Mouse (Mus musculus) T-cell, adult 2 months (primary cell): ENCODE data around the gene Pomgnt2.
"Not testable (repeated sequence)": the region's sequence is repeated elsewhere in the genome, so short reads cannot be mapped to it uniquely, and the experiment has no call there.

ENCODE experiments used
- DNase-seq: peaks from one replicate; pipeline ENCODE4 v3.0.0; 2022; ENCODE audit warnings: low spot score

The Pomgnt2 gene

GRCm38 (mm10) chr9:121997010-121997409 lies at the start of gene Pomgnt2:
Gene Pomgnt2, minus strand, starts transcription at chr9:121997110.
- DNase-seq, result no peak

DNA sequence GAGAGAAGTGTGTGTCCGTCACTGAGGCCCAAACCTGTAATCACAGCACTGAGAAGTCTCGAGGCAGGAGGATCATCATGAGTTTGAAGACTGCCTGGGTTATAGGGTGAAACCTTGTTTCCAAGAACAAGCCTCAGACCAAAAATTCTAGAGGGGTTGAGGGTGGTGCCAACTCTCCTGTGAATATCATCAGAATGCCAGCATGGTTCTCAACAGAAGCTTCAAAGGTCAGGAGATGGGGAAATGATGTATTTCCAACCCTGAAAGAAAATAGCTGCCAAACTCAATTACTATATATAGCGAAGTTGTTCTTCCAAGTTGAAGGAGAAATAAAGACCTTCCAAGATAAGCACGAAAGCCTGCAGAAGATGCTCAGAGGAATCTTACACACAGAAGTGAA lies 42.9 kb upstream of the Pomgnt2 start:
- DNase-seq, result no peak

- DNase-seq, result no peak
Measured at GRCm38 (mm10) chr9:122038631-122039030, 41.7 kb upstream of the Pomgnt2 start.

- no peak for DNase-seq
Measured at GRCm38 (mm10) chr9:122036496-122037054, 39.7 kb upstream of the Pomgnt2 start.

DNA sequence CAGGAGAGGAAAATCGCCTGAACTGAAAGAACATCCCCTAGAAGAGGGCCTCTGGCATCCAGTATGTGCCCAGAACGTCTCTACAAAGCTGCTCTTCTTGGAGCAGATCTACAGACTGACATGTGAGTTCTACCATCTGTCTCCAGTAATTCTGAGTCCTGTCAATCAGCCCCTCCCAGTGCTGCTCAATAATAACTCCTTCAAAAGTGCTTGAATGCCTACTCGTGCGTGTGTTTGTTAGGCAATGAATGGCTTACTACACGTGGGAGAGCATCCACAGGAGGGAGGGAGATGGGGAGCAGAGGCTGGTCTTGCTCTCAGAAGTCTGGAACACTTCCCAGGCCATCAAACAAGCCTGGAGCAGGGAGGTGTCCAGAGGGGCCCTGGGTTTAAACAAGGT lies 38.9 kb upstream of the Pomgnt2 start:
- no peak for DNase-seq

GRCm38 (mm10) chr9:122034949-122035348 lies 38.0 kb upstream of the Pomgnt2 start:
- DNase-seq, result no peak

- DNase-seq, result no peak
Measured at GRCm38 (mm10) chr9:122032071-122032470, 35.2 kb upstream of the Pomgnt2 start.

DNA sequence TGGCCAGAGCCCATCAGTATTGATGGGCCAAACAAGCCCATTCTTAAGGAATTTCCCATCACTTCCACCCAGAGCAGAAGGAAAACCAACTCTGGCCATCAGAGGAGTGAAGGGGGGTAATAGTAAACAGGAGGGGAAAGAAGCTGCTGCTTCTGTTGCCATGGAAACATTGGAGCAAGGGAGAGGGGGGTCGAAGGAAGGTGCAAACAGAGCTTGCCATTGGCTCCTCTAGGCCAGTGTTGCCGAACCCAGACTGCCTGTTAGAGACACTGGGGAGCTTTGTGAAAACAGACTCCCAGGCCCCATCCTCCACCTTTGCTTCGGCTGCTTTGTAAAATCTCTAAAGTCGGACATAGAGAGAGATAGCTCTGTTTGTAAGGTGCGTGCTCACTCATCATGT lies 33.8 kb upstream of the Pomgnt2 start:
- no peak for DNase-seq

DNA sequence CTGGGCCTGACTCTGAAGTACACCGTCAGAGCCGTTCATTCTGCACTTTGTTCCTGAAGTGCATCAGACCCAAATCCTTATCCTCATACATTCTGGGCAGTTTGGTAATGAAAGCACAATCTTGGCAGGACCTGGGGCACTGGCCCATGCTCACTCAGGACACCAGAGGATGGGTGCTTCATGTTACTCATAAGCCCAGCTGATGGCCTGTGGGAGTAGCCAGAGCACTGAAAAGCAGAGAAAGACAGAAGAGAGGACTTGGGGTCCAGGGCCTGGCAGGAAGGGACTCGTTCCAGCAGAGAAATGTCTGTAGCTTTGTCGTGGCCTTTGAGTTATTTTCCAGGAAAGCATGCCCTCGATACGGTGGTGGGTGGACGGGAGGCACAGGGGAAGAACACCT lies 32.9 kb upstream of the Pomgnt2 start:
- DNase-seq, result no peak

- no peak for DNase-seq
Measured at GRCm38 (mm10) chr9:122027914-122028745, 31.2 kb upstream of the Pomgnt2 start.

DNA sequence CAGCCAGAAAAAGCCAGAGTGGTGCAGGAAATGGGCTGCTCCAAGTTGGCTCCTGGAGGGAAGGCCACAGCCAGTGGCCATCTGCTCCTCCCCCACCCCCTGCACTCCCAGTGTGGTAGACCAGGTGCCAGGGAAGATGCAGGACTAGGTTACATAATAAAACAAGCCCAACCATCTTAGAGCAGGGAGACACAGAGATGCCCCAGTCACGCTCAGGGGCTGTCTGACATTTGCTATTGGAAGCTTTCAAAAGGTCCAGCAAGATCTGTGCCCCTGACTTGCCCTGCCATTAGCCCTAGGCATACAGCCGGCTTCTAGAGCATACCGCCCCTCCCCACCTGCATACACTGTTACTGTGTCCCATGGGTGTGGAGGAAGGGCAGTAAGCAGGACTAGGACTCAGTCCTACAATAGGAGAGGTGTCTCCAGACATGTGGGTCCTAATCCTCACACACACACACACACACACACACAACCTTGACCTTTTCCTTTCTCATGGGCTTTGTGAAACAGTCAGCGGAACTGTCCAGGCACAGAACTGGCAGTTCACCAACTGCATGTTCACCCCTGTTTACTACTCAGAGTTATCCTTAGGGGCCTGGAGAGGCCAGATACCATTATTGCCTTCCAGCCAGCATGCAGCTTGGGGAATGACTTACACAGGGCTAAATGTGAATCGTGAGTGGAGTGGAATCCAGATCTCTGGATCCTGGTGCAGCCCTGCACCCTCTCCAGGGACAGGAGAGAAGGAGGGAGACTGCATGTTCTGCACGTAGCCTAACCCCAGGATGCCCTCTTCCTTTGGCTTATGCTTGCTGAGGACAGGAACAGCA lies 30.4 kb upstream of the Pomgnt2 start:
- DNase-seq, result no peak

DNA sequence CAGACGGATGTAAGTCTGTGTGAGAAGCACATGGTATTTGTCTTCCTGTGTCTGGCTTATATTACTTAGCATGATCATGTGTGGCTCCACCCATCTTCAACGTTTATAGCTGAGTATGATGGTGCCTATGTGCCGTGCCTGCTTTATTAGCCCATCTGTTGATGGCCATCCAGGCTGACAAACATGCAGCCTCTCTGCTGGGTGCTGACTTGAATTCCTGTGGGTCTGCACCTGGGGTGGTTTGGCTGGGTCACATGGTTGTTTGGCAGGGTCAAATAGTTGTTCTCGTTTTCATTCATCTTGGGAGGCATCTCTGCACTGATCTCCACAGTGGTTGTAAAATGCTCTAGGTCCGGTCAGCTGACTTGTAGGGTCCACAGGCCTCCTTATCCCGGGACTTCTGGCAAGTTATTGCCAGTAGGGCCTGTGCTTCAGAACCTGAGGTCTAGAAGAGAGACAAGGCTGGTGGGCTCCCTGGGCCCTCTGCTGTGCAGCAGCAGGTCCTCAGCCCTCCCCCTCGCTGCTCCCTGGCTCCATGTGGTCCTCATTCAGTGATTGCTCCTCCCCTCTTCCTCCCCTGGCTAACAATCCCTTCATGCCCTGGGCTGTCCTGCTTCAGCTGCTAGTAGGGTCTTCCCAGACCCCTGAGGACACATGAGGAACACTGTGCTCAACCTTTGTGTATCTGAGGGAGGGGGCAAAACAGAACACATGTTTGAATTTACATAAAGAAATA lies 29.1 kb upstream of the Pomgnt2 start:
- no peak for DNase-seq

GRCm38 (mm10) chr9:122024419-122024818 lies 27.5 kb upstream of the Pomgnt2 start:
- no peak for DNase-seq

- no peak for DNase-seq
Measured at GRCm38 (mm10) chr9:122023873-122024272, 27.0 kb upstream of the Pomgnt2 start.

DNA sequence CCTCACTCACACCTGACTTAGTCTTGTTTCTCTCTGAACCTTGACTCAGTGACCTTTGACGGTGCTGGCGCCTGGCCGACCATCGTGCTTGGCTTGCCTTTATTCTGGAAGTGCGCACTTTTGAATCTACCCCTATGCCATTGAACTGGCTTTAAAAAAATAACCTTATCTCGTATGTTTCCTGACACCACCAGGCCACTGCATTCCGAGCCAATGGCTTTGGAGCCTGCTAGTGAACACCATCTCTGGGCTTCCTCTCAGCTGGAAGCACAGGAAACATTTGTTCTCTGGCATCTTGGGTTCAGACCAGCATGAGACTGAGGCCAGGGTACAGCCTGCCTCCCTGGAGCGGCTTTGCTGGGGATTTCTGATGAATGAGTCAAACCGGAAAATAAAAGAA lies 25.9 kb upstream of the Pomgnt2 start:
- no peak for DNase-seq

DNA sequence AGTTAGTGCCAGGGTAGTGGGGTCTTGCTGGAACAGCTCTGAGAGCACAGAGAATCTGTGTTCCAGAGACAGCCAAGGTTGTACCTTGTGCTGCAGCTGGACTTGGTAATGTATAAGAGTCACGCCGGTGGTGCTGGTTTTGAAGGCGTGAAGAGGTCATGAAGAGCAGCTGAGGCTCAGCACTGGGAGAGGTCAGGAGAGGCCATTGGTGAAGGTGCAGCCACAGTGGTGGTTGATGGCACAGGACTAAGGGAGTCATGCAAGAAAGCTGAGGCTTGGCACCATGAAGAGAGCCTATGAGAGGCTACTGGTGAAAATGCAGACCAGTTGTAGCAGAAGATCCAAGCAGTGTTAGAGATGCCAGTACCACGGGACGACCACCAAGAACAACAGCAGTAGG lies 24.7 kb upstream of the Pomgnt2 start:
- DNase-seq, result no peak

GRCm38 (mm10) chr9:122021171-122021570 lies 24.3 kb upstream of the Pomgnt2 start:
- DNase-seq, result not testable (repeated sequence)

DNA sequence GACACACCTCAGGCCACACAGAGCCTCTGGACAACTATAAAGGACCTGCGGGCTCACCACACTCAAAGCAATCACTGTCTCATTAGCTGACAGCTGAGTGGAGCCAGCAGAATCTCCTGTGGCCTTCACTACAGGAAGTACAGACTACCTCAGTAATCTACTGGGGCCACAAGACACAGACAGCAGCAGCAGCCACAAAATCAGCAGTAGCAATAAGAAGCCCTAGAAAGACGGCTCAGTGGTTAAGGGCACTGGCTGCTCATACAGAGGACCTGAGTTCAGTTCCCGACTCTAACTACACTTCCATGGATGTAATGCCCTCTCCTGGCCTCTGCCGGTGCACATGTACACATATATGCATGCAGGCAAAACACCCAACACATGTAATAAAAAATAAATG lies 23.4 kb upstream of the Pomgnt2 start:
- no peak for DNase-seq

DNA sequence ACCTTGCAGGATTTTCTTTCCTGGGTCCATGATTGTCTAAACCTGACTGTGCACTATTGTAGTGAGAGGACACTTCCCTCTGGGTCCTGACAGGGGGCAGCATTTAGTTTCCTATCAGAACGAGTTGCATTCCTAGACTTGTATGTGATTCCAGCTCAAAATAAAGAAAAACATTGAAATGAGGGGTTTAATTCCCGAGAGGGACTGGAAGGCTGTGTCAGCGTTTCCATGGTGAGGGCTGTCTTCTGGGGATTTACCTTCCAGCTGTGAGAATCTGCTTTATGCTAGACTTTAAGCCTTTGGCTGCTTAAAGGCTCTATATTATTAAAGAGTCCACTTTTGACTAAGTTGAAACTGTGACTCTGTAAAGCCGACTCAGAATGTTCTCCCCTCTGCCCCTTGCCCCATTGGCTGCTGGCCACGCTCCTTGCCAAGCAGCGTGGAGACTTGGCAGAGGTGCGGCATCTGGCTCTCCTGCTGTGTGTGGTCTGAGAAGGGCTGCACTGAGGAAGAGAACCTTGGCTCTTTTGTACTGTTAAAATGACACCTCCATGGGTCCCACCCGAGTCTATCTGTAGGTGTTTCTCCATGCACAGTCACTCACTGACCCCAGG lies 22.0 kb upstream of the Pomgnt2 start:
- DNase-seq, result no peak

- no peak for DNase-seq
Measured at GRCm38 (mm10) chr9:122018079-122018478, 21.2 kb upstream of the Pomgnt2 start.

- peak; percentile 56 for DNase-seq
Measured at GRCm38 (mm10) chr9:122014241-122014667, 17.3 kb upstream of the Pomgnt2 start.

DNA sequence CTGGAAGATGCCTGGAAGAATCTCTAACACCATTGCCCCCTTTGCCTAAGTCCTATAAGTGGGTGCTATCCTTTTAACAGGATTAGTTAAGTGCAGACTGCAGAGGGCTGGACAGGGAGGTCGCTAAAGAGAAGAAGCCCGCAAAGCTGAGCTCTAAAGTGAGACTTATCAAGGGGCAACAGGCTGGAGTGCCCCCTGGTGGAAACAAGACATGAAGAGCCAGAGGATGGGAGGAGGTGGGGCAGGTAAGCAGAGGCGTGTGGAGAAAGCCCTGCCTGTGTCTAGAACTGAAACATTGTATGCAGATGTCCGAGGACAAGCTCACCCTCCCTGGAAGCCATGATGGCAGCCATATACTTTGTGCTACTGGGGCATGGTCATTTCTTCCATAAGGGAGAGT lies 16.7 kb upstream of the Pomgnt2 start:
- DNase-seq, result peak; percentile 11
